In the genomic region with DNA sequence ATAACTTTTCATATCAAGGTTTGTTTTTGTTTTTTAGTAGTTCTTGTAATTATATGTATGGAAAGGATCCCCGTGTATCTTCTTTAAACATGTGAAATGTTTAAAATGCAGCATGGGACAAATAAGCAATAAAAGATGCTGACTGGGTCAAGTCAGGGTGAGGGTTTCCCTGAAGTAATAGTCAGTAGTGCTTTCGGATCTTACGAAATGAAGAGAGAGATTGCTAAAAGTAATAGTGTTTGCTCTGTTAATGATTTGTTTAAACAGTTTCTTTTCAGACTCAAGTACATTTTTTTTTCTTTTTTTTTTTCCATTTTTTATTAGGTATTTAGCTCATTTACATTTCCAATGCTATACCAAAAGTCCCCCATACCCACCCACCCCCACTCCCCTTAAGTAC, we compare ENCODE assay signal across 16 mouse cellular contexts.
"Had no signal": no experiment of that assay in that cellular context is flagged by ENCODE, and none has a peak within 500 bp of the region (broad histone marks: within the 10 kb centered on the region; RNA-seq: fewer than 3 reads in every experiment).

No protein-coding gene starts in this region.

- H3K27ac ChIP-seq: lung, embryonic 15.5 days; macrophage; midbrain, embryonic 13.5 days; midbrain, embryonic 15.5 days; neural tube, embryonic 12.5 days; stomach, embryonic 15.5 days; stomach, postnatal 0 days had no signal

- DNase-seq: lung, adult 2 months; lung, postnatal 10 days; lung, postnatal 36 days; right cerebral cortex, postnatal 14 days; thymus, adult 18-20 months; thymus, postnatal 14 days; thymus, postnatal 36 days had no signal

- H3K4me3 ChIP-seq: lung, embryonic 15.5 days; midbrain, embryonic 13.5 days; midbrain, embryonic 15.5 days; neural tube, embryonic 12.5 days; stomach, embryonic 15.5 days had no signal

- H3K27me3 ChIP-seq: lung, embryonic 15.5 days; megakaryocyte, embryonic 14.5 days; midbrain, embryonic 13.5 days; midbrain, embryonic 15.5 days; neural tube, embryonic 12.5 days; stomach, embryonic 15.5 days had no signal

- H3K4me1 ChIP-seq: midbrain, embryonic 15.5 days; neural tube, embryonic 12.5 days had no signal

- H3K4me2 ChIP-seq: lung, embryonic 15.5 days; midbrain, embryonic 11.5 days; midbrain, embryonic 13.5 days; midbrain, embryonic 15.5 days; neural tube, embryonic 12.5 days; stomach, embryonic 15.5 days had no signal

- ATAC-seq: midbrain, embryonic 13.5 days; midbrain, embryonic 15.5 days had no signal

- H3K36me3 ChIP-seq: lung, embryonic 15.5 days; midbrain, embryonic 13.5 days; midbrain, embryonic 15.5 days; neural tube, embryonic 12.5 days; stomach, embryonic 15.5 days had no signal

- H3K9me3 ChIP-seq: lung, embryonic 15.5 days; megakaryocyte, embryonic 14.5 days; midbrain, embryonic 13.5 days; midbrain, embryonic 15.5 days; neural tube, embryonic 12.5 days; stomach, embryonic 15.5 days had no signal

- H3K9ac ChIP-seq: lung, embryonic 15.5 days; midbrain, embryonic 13.5 days; midbrain, embryonic 15.5 days; neural tube, embryonic 12.5 days; stomach, embryonic 15.5 days had no signal
